Mouse (Mus musculus) testis, adult 2 months (tissue): ENCODE data around the gene Irgc1. TPM values are rescaled to one million over a fixed set of nuclear protein-coding genes. Genes with fewer than 3 reads are reported as not detected.

Experiments
- H3K27ac ChIP-seq: fragments of 200-500 bp; 2 replicates; pipeline ENCODE4 v1.5.1; 2012; ENCODE audit warnings: low read depth, low read length; ENCODE audit not compliant: control insufficient read depth, insufficient read depth
- H3K27me3 ChIP-seq: fragments of 200-500 bp; 2 replicates; pipeline ENCODE4 v1.6.1; 2012; ENCODE audit warnings: mild to moderate bottlenecking, low read length, moderate library complexity; ENCODE audit not compliant: control insufficient read depth, insufficient read depth
- H3K36me3 ChIP-seq: fragments of 200-500 bp; 2 replicates; pipeline ENCODE4 v1.6.1; 2012; ENCODE audit warnings: mild to moderate bottlenecking, low read length; ENCODE audit not compliant: control insufficient read depth, insufficient read depth
- H3K4me1 ChIP-seq: fragments of 200-500 bp; 2 replicates; pipeline ENCODE4 v1.6.1; 2012; ENCODE audit warnings: low read length; ENCODE audit not compliant: control insufficient read depth, insufficient read depth
- H3K4me3 ChIP-seq: fragments of 200-500 bp; 2 replicates; pipeline ENCODE4 v1.5.1; 2012; ENCODE audit warnings: low read depth, mild to moderate bottlenecking, low read length, moderate library complexity, mixed read lengths; ENCODE audit not compliant: control insufficient read depth
- CTCF ChIP-seq: fragments of 200-500 bp; IDR thresholded peaks from 2 replicates; pipeline ENCODE4 v1.5.1; 2012; ENCODE audit warnings: low read depth, mild to moderate bottlenecking, inconsistent platforms, low read length, moderate library complexity; ENCODE audit not compliant: control insufficient read depth, insufficient read depth, insufficient replicate concordance
- POLR2A ChIP-seq: fragments of 200-500 bp; IDR thresholded peaks from 2 replicates; pipeline ENCODE4 v1.6.1; 2012; ENCODE audit warnings: low read depth, mild to moderate bottlenecking, inconsistent platforms, low read length, moderate library complexity; ENCODE audit not compliant: control insufficient read depth
- polyA plus RNA-seq: library from polyadenylated mRNA; depleted of rRNA; stranded (reverse); fragments of >200 nt; gene quantifications from 2 replicates; pipeline ENCODE4 v1.2.3, GENCODE M21; 2012

Irgc1 gene
- polyA plus RNA-seq, 1 experiment, result 1,510 TPM

DNA sequence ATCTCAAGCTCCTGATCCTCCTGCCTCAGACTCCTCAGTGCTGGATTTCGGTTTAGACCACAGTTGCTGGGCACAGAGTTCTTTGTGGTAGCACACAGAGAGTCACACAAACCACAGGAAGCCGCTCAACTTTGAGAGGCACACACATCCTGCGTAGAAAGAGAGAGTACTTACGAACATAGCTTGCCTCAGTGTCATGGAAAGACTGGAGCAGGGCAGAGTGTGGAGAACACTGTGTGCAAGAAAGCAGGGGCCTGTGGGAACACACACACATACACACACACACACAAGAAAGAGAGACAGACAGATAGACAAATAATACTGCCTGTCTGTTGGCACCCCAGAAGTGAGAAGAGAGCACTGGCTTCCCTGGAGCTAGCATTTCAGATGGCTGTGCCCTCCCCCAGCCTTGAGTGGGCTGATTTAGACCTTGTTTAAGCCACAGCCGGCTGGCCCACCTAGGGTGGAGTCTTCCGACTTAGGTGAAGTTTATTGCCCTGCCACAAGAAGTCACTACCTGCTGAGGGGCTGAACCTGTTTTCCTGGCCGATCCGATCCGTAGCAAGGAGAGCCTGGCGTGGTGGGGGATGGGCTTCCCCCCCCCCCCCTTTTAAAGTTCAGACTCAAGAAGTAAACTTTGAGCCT is 5.8 kb upstream of the Irgc1 start:
- Histone ChIP-seq H3K36me3 (no peaks in the 10 kb centered on the region), H3K4me3 (no peak overlapping the region), H3K4me1 (peaks cover 7% of the 10 kb centered on the region), H3K27ac (no peak overlapping the region), H3K27me3 (no peaks in the 10 kb centered on the region)
- TF ChIP-seq POLR2A (no peak), CTCF (no peak)

DNA sequence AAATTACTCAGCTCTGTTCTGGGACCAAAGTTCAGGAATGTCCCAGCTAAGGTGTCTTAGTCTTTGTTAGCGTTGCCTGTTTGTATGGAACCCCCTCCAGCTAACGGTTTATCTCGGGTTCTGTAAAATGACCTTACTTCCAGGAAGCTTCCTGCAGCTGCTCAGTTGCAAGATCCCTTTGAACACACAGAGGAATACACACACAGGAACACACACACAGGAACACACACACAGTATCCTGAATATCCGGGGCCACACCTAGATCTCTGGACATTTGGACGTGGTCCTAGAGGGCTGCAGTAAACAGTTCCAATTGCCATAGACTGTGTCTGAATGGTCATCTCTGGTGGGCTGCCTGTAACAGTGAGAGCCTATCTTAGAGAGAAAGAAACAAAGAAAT is 3.6 kb upstream of the Irgc1 start:
- H3K27me3 ChIP-seq, result no peaks in the 10 kb centered on the region
- H3K4me1 ChIP-seq, result peaks cover 3% of the 10 kb centered on the region
- TF ChIP-seq POLR2A (no peak), CTCF (no peak)
- H3K27ac ChIP-seq, result no peak overlapping the region
- no peaks in the 10 kb centered on the region for H3K36me3 ChIP-seq
- H3K4me3 ChIP-seq, result no peak overlapping the region

DNA sequence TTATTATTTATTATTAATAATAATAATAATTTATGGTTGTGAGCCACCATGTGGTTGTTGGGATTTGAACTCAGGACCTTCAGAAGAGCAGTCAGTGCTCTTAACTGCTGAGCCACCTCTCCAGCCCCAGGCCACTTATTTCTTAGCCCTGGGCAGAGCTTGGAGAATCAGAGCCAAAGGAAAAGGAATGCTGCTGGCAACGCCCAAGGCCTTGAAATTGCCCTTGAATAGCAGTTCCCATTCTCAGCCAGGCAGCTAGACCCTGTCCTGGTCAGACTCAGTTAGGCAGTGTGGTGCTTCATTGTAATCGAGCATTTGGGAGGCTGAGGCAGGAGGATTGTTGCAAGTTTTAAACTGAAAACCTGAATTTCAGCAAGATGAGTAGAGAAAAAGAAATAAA is 2.1 kb upstream of the Irgc1 start:
- Histone ChIP-seq H3K27me3 (no peaks in the 10 kb centered on the region), H3K27ac (no peak overlapping the region), H3K4me1 (peaks cover 3% of the 10 kb centered on the region), H3K4me3 (no peak overlapping the region), H3K36me3 (no peaks in the 10 kb centered on the region)
- TF ChIP-seq POLR2A (no peak), CTCF (no peak)

DNA sequence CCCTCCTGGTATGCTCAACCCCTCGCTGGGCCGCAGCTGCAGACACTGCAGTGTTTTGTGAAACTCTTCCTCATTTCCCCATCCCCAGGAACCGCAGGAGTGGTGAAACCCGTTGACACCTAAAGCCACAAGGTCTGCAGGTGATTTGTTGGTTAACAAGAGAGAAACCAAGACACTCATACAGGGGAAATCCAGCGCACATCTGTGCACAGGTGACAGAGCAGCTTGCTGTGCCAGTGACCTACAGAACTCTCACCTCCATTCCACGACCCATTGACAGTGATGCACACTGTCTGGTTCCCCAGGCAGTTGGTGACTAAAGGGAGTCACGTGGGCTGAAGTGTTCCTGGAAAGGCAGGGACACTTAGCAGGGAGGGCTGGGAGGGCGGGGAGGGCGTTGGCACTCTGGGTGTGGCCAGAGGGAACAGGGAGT is 1.5 kb downstream of the Irgc1 start:
- TF ChIP-seq CTCF (no peak), POLR2A (no peak)
- no peak overlapping the region for H3K27ac ChIP-seq
- H3K36me3 ChIP-seq, result no peaks in the 10 kb centered on the region
- peaks cover 8% of the 10 kb centered on the region for H3K4me1 ChIP-seq
- no peak overlapping the region for H3K4me3 ChIP-seq
- no peaks in the 10 kb centered on the region for H3K27me3 ChIP-seq

DNA sequence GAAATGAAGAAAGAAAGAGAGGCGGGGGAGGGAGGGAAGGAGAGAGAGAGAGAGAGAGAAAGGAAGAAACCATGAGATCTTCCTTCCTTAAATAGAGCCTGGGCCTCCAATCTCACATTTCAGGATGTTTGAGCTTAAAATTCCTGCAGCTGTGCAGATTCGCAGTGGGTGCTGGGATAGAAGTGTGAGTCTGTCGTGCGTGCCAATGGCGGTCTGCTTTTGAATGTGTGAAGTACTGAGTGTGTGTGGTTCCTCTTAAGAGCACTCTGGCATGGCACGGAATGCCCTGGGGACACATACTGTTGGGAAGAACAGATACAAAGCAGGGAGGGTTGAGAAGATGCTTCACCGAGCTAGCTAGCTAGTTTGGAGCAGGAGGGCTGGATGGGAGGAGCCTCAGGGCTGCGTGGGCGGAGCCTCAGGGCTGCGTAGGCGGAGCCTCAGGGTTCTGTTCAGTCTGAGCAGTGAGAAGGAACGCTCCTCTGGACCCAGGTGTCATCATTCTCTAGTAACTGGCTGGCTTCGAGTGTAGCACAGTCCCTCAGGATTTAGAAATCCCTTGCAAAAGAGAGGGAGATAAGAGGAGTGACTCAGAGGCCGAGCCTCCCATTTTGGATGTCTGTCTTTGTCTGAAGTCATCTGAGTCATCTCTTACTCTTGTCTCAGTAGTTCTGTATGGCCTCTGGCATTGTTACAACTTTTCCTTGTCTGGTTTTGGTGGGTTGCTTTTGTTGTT is 3.1 kb downstream of the Irgc1 start:
- Histone ChIP-seq H3K36me3 (no peaks in the 10 kb centered on the region), H3K4me1 (peaks cover 8% of the 10 kb centered on the region), H3K27me3 (no peaks in the 10 kb centered on the region), H3K27ac (no peak overlapping the region), H3K4me3 (no peak overlapping the region)
- no peak for TF ChIP-seq POLR2A
- TF ChIP-seq CTCF, result no peak

DNA sequence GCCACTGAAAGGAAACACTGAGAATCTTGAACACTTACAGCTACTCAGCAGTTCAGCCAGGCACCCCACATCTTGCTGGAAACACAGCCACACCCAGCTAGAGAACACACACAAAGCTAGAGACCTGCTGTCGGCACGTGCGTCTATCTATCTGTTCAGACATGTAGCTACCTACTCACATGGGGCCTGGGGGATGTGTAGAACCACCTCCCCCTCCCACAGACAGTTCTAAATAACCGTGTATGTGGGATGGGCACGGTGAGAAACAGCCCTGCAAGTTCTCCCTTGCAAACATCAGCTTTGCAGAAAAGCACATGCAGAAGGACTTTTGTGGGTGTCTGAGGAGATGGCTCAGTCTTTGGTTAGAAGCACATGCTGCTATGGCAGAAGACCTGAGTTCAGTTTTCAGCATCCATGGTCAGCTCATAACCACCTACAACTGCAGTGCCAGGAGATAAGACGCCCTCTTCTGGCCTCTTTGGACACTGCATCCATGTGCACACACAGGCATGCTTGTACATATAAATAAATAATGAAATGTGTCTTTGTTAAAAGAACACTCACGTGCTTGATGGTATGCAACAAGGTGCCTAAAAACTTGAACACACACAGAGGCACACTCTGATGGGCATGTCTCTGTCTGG is 5.3 kb downstream of the Irgc1 start:
- H3K27me3 ChIP-seq, result no peaks in the 10 kb centered on the region
- H3K36me3 ChIP-seq, result no peaks in the 10 kb centered on the region
- TF ChIP-seq POLR2A (no peak), CTCF (no peak)
- H3K4me1 ChIP-seq, result peaks cover 6% of the 10 kb centered on the region
- no peak overlapping the region for H3K4me3 ChIP-seq
- no peak overlapping the region for H3K27ac ChIP-seq

DNA sequence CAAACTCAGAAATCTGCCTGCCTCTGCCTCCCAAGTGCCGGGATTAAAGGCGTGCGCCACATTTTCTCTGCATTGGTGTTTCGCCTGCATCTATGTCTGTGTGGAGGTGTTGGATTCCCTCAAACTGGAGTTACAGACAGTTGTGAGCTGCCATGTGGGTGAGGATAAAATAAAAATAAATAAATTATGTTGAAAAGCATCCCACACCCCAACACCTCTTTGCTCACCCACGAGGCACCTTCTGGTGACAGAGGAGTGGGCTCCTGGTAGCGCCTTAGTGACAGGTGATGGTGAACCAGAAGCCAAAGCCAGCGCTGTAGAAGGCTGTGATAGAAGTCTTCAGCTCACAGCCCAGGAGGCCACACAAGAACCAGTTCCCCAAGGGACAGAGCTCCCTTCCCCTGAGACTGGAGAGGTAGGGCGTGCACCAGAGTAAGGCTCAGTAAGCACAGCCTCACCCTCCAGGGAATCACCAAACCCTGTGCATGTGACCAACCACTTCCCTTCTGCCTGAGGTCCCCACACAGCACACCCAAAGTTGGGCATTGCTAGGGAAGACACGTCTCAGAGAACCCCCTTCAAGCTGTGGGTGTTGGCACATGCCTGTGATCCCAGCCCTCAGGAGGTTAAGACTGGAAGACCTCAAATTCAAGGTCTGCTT is 6.7 kb downstream of the Irgc1 start:
- Histone ChIP-seq H3K4me3 (no peak overlapping the region), H3K27ac (no peak overlapping the region), H3K36me3 (no peaks in the 10 kb centered on the region), H3K4me1 (peaks cover 6% of the 10 kb centered on the region), H3K27me3 (no peaks in the 10 kb centered on the region)
- no peak for TF ChIP-seq POLR2A
- TF ChIP-seq CTCF, result no peak
